Comparison of ENCODE assay signal across 8 mouse cellular contexts in the genomic region with DNA sequence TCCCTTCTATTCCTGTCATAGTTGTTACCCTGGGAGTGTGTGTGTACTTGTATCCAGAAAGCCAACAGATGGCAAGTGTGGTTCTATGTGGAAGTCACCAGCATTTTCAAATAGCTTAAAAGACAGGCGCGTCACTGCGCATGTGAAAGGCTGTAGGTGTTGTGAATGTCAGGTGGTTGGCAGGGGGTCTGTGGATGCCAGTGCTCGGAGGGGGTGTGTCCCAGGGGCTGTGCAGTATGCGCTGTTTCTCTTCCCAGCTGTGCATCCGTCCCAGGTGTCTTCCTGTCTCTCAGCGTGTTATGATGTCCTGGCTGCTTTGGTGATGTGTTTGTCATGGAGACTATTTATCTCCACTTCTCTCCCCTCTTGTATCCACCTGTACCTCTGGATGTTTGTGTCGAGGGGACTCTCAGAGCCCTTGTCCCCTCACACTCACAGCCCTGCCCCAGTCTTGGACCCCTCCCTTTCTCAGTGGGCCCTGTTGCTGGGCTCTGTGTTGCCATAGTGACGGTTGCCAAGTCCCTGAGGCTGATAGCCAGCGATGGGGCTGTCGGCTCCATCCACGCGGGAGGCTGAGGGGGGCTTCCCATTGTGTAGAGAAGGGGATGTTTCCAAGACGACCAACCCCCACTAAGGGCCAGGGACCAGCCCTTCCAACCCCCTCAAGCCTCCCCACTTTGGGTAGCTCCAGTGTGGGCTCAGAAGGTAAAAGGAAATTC. TPM values are rescaled to one million over a fixed set of nuclear protein-coding genes. Genes with fewer than 3 reads are reported as not detected.
A peak's percentile ranks its signal among the peaks of the same experiment; 100 is the strongest.
DNase-seq lines count a peak whose midpoint lies in the region; ATAC-seq lines count a peak whose summit lies in the region.
"Had no signal": no experiment of that assay in that cellular context is flagged by ENCODE, and none has a peak within 500 bp of the region (broad histone marks: within the 10 kb centered on the region; RNA-seq: fewer than 3 reads in every experiment).

No protein-coding gene starts in this region.

- peak; percentile 88 for ATAC-seq in forebrain, embryonic 13.5 days

- WGBS in forebrain, embryonic 13.5 days, result 10% methylated on average over 14 of the region's 14 CpGs

- peaks cover 82% of the 10 kb centered on the region for H3K4me1 ChIP-seq in forebrain, embryonic 13.5 days

- peak overlapping the region; percentile 52 for H3K9ac ChIP-seq in forebrain, embryonic 13.5 days

- H3K36me3 ChIP-seq in forebrain, embryonic 13.5 days (ENCODE audit: poor library complexity, severe bottlenecking), result peaks cover 19% of the 10 kb centered on the region

- no peaks in the 10 kb centered on the region for H3K9me3 ChIP-seq in forebrain, embryonic 13.5 days (replicated peaks)

- peak overlapping the region; percentile 94 for H3K27ac ChIP-seq in forebrain, embryonic 13.5 days

- peak overlapping the region; percentile 16; the same call in 1 of the 2 replicates for H3K4me3 ChIP-seq in forebrain, embryonic 13.5 days

- peak; percentile 88 for DNase-seq in embryo, embryonic 11 days
- DNase-seq in left cerebral cortex, postnatal 10 days (ENCODE audit: extremely low spot score in 1 of 2, low spot score in 2 of 2), result peak; percentile 76 to 80
- DNase-seq in retina, postnatal 1 day, result peak; percentile 92
- DNase-seq in kidney, postnatal 4 days, result no peak
- DNase-seq in adipocyte (ENCODE audit: low spot score), result no peak
- no peak for DNase-seq in adrenal gland, adult (ENCODE audit: inconsistent age in 2 of 2, low spot score in 1 of 2)

- intact Hi-C loops in left cerebral cortex, postnatal 10 days (cut with DNase I), result no loop called here

- H3K27me3 ChIP-seq in forebrain, embryonic 13.5 days, result no peaks in the 10 kb centered on the region

- H3K4me2 ChIP-seq in forebrain, embryonic 13.5 days, result peak overlapping the region; percentile 49

RNA-seq across cellular contexts. Expression of gene Dnah2, which starts 3.9 kb away (rescaled TPM):
- polyA plus RNA-seq in forebrain, embryonic 13.5 days (2015; fragmentation: Nextera tagmentation; extraction: Ambion mirVana), result 1.7 and 2.0 TPM in 2 replicates
- total RNA-seq in left cerebral cortex, postnatal 10 days (2021), result 1 to 10 TPM; 4.2 to 5.7 TPM

RNA-seq across cellular contexts. Expression of gene Efnb3, which starts 7.2 kb away (rescaled TPM):
- 63.1 and 72.0 TPM in 2 replicates for polyA plus RNA-seq in forebrain, embryonic 13.5 days (2015; fragmentation: Nextera tagmentation; extraction: Ambion mirVana)
- total RNA-seq in left cerebral cortex, postnatal 10 days (2021), result 100 to 1,000 TPM; 147 to 154 TPM

RNA-seq across cellular contexts. Expression of gene Wrap53, which starts 27.3 kb away (rescaled TPM):
- polyA plus RNA-seq in forebrain, embryonic 13.5 days (2015; fragmentation: Nextera tagmentation; extraction: Ambion mirVana), result 32.0 and 35.1 TPM in 2 replicates
- 1 to 10 TPM; 6.3 to 7.6 TPM for total RNA-seq in left cerebral cortex, postnatal 10 days (2021)

RNA-seq across cellular contexts. Expression of gene Trp53, which starts 27.4 kb away (rescaled TPM):
- 119 and 129 TPM in 2 replicates for polyA plus RNA-seq in forebrain, embryonic 13.5 days (2015; fragmentation: Nextera tagmentation; extraction: Ambion mirVana)
- total RNA-seq in left cerebral cortex, postnatal 10 days (2021), result 10 to 100 TPM; 20.5 to 26.1 TPM

RNA-seq across cellular contexts. Expression of gene Atp1b2, which starts 53.0 kb away (rescaled TPM):
- 12.7 and 14.0 TPM in 2 replicates for polyA plus RNA-seq in forebrain, embryonic 13.5 days (2015; fragmentation: Nextera tagmentation; extraction: Ambion mirVana)
- total RNA-seq in left cerebral cortex, postnatal 10 days (2021), result 100 to 1,000 TPM; 395 to 416 TPM
- total RNA-seq: neutrophil, adult 5-6 weeks had no signal

Comparison
In these comparisons a context has a peak if more than half of its experiments do, and no peak if none do; other contexts are left out.
1. DNase-seq: peak in embryo, embryonic 11 days (single experiment), left cerebral cortex, postnatal 10 days (2 of 2) and retina, postnatal 1 day (single experiment); none in kidney, postnatal 4 days (0 of 2), adipocyte (single experiment) and adrenal gland, adult (0 of 2).